Mouse (Mus musculus): ENCODE results near the gene Zhx3.

Gene Zhx3

GRCm38 (mm10) chr2:160881462-160882101 lies 8.8 kb upstream of the Zhx3 start:
- DNase-seq: no peak

GRCm38 (mm10) chr2:160880453-160881195 lies 7.8 kb upstream of the Zhx3 start, which contains the start of gene Lpin3:
TSS of gene Lpin3 (plus strand) at chr2:160880670.
- DNase-seq: peak; percentile 48 to 53

GRCm38 (mm10) chr2:160876115-160876514 lies 3.3 kb upstream of the Zhx3 start:
- DNase-seq: no peak

GRCm38 (mm10) chr2:160874231-160874877 lies 1.6 kb upstream of the Zhx3 start:
- no peak for DNase-seq

- peak; percentile 58 to 61 for DNase-seq
Measured at GRCm38 (mm10) chr2:160872395-160872794, 403 bp downstream of the Zhx3 start.

GRCm38 (mm10) chr2:160871310-160871709 lies 1.5 kb downstream of the Zhx3 start:
- DNase-seq: peak; percentile 36 to 56

GRCm38 (mm10) chr2:160869446-160869845 lies 3.4 kb downstream of the Zhx3 start:
- DNase-seq: no peak

- DNase-seq: no peak
Measured at GRCm38 (mm10) chr2:160865266-160865665, 7.5 kb downstream of the Zhx3 start.

- no peak for DNase-seq
Measured at GRCm38 (mm10) chr2:160864112-160864511, 8.7 kb downstream of the Zhx3 start.

- no peak for DNase-seq
Measured at GRCm38 (mm10) chr2:160860363-160860762, 12.4 kb downstream of the Zhx3 start.

GRCm38 (mm10) chr2:160856359-160857102 lies 16.3 kb downstream of the Zhx3 start:
- DNase-seq: no peak

- DNase-seq: no peak
Measured at GRCm38 (mm10) chr2:160854687-160855086, 18.1 kb downstream of the Zhx3 start.

GRCm38 (mm10) chr2:160850360-160850759 lies 22.4 kb downstream of the Zhx3 start:
- DNase-seq: peak in 1 of 2 experiments; percentile 37

GRCm38 (mm10) chr2:160849617-160850240 lies 23.1 kb downstream of the Zhx3 start:
- DNase-seq: no peak

GRCm38 (mm10) chr2:160848186-160848585 lies 24.6 kb downstream of the Zhx3 start:
- DNase-seq: no peak

GRCm38 (mm10) chr2:160847664-160848063 lies 25.1 kb downstream of the Zhx3 start:
- peak; percentile 29 to 53 for DNase-seq

- DNase-seq: no peak
Measured at GRCm38 (mm10) chr2:160840838-160841237, 32.0 kb downstream of the Zhx3 start.

- DNase-seq: no peak
Measured at GRCm38 (mm10) chr2:160810802-160811201, 62.0 kb downstream of the Zhx3 start.

GRCm38 (mm10) chr2:160810376-160810775 lies 62.4 kb downstream of the Zhx3 start:
- peak in 1 of 2 experiments; percentile 51 for DNase-seq

- DNase-seq: peak; percentile 82 to 85
Measured at GRCm38 (mm10) chr2:160806091-160806521, 66.7 kb downstream of the Zhx3 start.

- DNase-seq: peak; percentile 70 to 76
Measured at GRCm38 (mm10) chr2:160804794-160805527, 67.8 kb downstream of the Zhx3 start.

GRCm38 (mm10) chr2:160802326-160802725 lies 70.5 kb downstream of the Zhx3 start:
- no peak for DNase-seq
